ENCODE assay signal across 22 mouse cellular contexts in the genomic region with DNA sequence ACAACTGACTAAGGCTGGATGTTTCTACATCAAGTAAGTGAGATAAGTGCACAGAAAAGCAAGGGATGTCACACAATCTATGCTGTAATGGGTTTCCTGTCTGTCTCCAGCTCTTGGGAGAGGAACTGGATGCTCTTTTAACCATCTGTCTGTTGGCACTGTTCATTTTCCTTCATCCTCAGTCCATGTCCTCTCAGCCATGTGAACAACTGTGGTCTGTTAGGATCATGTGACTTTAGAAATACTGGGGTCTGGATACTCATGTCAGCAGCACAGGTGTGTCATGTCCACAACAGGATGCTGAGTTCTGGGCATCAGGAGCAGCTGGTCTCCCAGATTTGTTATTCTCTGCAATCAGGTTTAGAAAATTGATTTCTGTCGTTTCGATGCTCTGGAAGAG. TPM values are rescaled to one million over a fixed set of nuclear protein-coding genes. Genes with fewer than 3 reads are reported as not detected.
"Had no signal": no experiment of that assay in that cellular context is flagged by ENCODE, and none has a peak within 500 bp of the region (broad histone marks: within the 10 kb centered on the region; RNA-seq: fewer than 3 reads in every experiment).

No protein-coding gene starts in this region.

- H3K4me1 ChIP-seq: limb, embryonic 12.5 days; liver, embryonic 13.5 days; midbrain, embryonic 13.5 days had no signal

- H3K4me2 ChIP-seq: limb, embryonic 12.5 days; liver, embryonic 13.5 days; midbrain, embryonic 13.5 days had no signal

- H3K27me3 ChIP-seq: limb, embryonic 12.5 days; liver, embryonic 13.5 days; midbrain, embryonic 13.5 days had no signal

- DNase-seq: kidney, adult 11 months; kidney, adult 9 months; kidney, postnatal 10 days; kidney, postnatal 4 days; liver; liver, embryonic 13.5 days; liver, postnatal 0 days; right cerebral cortex, postnatal 25 days; thymus, adult 18-20 months; thymus, postnatal 25 days had no signal

- H3K9ac ChIP-seq: limb, embryonic 12.5 days; liver, embryonic 13.5 days; liver, postnatal 0 days; midbrain, embryonic 13.5 days had no signal

- H3K4me3 ChIP-seq: left cerebral cortex, adult 2 months; limb, embryonic 12.5 days; liver, embryonic 13.5 days; midbrain, embryonic 13.5 days had no signal

- ATAC-seq: inflammation-experienced regulatory T-cells, adult 6 months; liver, postnatal 0 days; midbrain, embryonic 13.5 days had no signal

- H3K27ac ChIP-seq: left cerebral cortex, adult 2 months; limb, embryonic 12.5 days; liver, embryonic 13.5 days; midbrain, embryonic 13.5 days had no signal

- H3K9me3 ChIP-seq: limb, embryonic 12.5 days; liver, embryonic 13.5 days; midbrain, embryonic 13.5 days had no signal

- H3K36me3 ChIP-seq: limb, embryonic 12.5 days; liver, embryonic 13.5 days; midbrain, embryonic 13.5 days had no signal

RNA-seq across cellular contexts. Expression of a gene that starts 35.6 kb away (rescaled TPM):
- total RNA-seq: left cerebral cortex, adult 2 months; left cerebral cortex, postnatal 36 days; megakaryocyte progenitor cell, adult 5-6 weeks; midbrain, postnatal 0 days had no signal
- polyA plus RNA-seq: inflammation-experienced regulatory T-cells, adult 6 months; limb, embryonic 12.5 days; liver, embryonic 13.5 days; liver, postnatal 0 days; lung, embryonic 16.5 days; midbrain, embryonic 13.5 days; midbrain, postnatal 0 days; neural tube, embryonic 14.5 days; small intestine, adult 2 months; stomach, embryonic 16.5 days; urinary bladder, adult 2 months had no signal
